Mouse (Mus musculus): ENCODE measurements around the gene Pwwp2b.

Gene Pwwp2b

GRCm38 (mm10) chr7:139226416-139226815, 21.9 kb upstream of the Pwwp2b start:
- peak; percentile 83 for DNase-seq

GRCm38 (mm10) chr7:139228447-139229171, 19.7 kb upstream of the Pwwp2b start:
- peak; percentile 96 for DNase-seq

- DNase-seq: no peak
Observed at GRCm38 (mm10) chr7:139229837-139230236, 18.4 kb upstream of the Pwwp2b start.

- no peak for DNase-seq
Observed at GRCm38 (mm10) chr7:139230241-139230640, 18.0 kb upstream of the Pwwp2b start.

GRCm38 (mm10) chr7:139233714-139234113, 14.6 kb upstream of the Pwwp2b start:
- DNase-seq: peak; percentile 98

- peak; percentile 97 for DNase-seq
Observed at GRCm38 (mm10) chr7:139234426-139235188, 13.7 kb upstream of the Pwwp2b start.

GRCm38 (mm10) chr7:139235651-139236358, 12.5 kb upstream of the Pwwp2b start:
- peak; percentile 96 for DNase-seq

GRCm38 (mm10) chr7:139239432-139239831, 8.8 kb upstream of the Pwwp2b start:
- no peak for DNase-seq

- DNase-seq: no peak
Observed at GRCm38 (mm10) chr7:139246086-139246485, 2.2 kb upstream of the Pwwp2b start.

GRCm38 (mm10) chr7:139246931-139247880, 1.1 kb upstream of the Pwwp2b start:
- DNase-seq: peak; percentile 98

- DNase-seq: peak; percentile 95
Observed at GRCm38 (mm10) chr7:139248615-139249405, 528 bp downstream of the Pwwp2b start.

- DNase-seq: no peak
Observed at GRCm38 (mm10) chr7:139249406-139250210, 1.3 kb downstream of the Pwwp2b start.

- peak; percentile 98 for DNase-seq
Observed at GRCm38 (mm10) chr7:139251881-139252301, 3.6 kb downstream of the Pwwp2b start.

GRCm38 (mm10) chr7:139252566-139252965, 4.3 kb downstream of the Pwwp2b start:
- DNase-seq: no peak

- DNase-seq: peak; percentile 93
Observed at GRCm38 (mm10) chr7:139252986-139253385, 4.7 kb downstream of the Pwwp2b start.

- DNase-seq: peak; percentile 91
Observed at GRCm38 (mm10) chr7:139253462-139253861, 5.2 kb downstream of the Pwwp2b start.

GRCm38 (mm10) chr7:139254626-139255025, 6.3 kb downstream of the Pwwp2b start:
- DNase-seq: no peak

- peak; percentile 89 for DNase-seq
Observed at GRCm38 (mm10) chr7:139257752-139258542, 9.7 kb downstream of the Pwwp2b start.

- no peak for DNase-seq
Observed at GRCm38 (mm10) chr7:139264337-139264736, 16.1 kb downstream of the Pwwp2b start.

- DNase-seq: no peak
Observed at GRCm38 (mm10) chr7:139265634-139266033, 17.4 kb downstream of the Pwwp2b start.

Measured in heart, adult 11 months (tissue).